Mouse (Mus musculus): ENCODE measurements around the gene Lemd1.

The Lemd1 gene

DNA sequence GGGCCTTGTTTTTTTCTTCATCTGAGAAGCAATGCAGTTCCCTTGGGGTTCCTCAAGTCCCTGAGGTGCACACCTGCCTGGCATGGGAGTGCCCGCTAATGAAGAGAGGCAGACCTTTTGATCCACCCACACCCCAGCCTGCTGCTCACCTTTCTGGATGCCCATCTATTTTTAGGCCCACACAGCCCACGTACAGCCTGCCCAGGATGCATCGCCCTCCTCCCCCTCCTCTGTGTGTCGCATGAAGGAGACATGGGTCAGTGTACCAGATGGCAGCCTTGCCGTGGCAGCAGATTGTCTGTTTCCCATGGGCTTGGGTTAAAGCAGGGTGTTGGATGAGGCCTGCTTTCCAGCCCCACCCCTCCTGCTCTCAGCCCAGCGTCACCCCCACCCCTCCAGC is 98.7 kb downstream of the Lemd1 start:
- DNase-seq (ENCODE audit: low read depth, low spot score): no peak

DNA sequence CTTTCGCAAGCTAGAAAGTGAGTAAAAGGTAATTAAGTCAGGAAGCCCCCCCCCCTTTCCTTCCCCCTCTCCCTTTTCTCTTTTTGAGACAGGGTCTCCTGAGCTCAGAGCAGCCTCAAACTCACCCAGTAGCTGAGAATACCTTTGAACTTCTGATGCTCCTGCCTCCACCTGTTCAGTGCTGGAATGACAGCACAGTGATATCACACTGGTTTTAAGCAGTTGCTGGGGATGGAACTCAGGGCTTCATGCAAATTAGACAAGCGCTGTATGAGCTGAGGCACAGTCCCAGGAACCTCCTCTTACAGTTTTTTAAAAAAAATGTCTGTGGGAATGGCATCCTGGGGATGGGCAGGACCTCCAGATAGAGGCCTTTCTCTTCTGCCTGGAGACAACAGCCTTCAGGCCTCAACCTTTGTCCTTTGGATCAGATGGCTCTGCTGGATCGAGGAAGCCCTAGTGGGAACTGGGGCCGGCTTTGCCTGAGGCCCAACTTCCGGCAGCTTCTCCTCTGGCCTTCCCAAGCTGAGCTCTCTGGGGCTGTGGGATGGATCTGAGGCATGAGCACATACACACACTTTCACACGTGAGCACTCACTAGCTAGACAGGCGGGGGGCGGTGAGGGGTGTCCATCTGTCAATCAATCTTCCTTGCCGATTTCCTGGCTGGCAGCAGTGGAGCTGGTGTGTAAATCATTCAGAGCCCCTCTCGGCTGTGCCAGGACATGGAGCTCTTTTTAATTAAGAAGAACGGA is 99.9 kb downstream of the Lemd1 start:
- no peak for DNase-seq (ENCODE audit: low read depth, low spot score)

DNA sequence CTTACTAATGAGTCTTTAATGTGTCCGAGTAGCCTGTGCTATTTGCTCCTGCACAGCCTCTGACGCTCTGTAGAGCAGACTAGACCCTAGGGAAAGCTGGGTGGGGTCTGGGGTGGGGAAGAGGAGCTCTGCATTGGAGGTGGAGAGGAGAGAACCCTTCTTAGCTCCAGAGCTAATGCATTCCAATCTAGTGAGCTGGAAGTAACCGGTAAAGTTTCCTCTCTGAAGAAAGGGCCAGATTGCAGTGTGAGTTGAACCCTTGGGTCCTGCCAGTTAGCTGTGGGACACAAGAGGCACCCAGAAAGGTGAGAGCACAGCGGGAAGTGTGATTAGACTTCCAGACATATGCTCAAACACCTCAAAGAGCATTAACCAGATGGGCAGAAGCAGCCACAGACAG is 100.5 kb downstream of the Lemd1 start:
- no peak for DNase-seq (ENCODE audit: low read depth, low spot score)

DNA sequence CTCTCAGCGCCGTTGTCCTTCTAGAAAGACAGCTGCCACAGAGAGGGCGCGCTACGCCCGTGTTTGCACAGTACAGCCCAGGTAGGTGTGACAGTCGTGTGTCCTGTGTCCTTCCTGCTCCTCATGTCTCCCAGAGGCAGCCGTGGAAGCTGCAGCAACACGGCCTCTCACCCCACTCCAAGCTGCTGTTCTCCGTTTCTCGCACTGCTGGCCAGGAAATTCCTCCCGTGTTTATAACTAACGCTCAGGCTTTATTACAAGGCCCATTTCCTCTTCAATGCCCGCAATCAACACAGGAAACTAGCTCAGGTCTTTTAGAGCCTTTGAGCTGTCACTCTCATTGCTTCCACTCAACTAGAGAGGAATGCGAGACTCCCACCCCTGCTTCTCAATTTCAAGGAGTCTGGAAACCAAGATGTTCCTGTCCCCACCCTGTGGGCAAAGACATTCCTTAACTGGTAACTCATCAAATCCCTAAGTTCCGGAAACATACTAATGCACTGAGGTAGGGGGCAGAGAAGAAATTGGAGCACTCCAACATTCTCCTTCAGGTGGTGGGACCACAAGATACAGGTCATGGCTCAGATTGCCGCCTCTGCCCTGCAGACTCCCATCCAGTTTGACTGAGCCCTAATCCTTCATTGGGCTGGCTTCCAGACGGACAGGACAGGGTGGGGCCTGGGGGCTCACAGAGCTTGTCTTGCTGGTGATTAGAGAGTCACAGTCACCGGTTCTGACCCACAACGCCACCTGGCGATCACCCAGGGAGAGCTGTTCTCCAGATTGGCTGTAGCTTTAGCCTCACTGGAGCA is 101.3 kb downstream of the Lemd1 start:
- peak; percentile 83 for DNase-seq (ENCODE audit: low read depth, low spot score)

DNA sequence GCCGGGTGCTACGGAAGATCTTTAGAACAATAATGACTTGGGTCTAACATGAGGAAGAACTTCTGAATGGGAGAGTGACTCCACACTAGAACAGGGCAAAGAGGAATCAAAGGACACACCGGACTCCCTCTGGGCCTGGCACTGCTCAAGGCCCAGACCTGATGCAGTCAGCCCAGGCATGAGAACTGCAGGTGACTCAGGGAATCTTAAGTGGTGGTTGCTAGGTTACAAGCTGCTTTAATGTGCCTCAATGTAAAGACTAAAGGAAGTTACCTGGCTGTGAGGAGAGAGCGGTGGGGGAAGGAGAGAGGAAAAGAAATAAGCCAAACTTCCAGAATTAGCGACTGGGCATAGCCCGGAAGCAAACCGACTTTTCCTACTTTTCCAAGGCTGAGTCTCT is 104.3 kb downstream of the Lemd1 start:
- DNase-seq (ENCODE audit: low read depth, low spot score): no peak

DNA sequence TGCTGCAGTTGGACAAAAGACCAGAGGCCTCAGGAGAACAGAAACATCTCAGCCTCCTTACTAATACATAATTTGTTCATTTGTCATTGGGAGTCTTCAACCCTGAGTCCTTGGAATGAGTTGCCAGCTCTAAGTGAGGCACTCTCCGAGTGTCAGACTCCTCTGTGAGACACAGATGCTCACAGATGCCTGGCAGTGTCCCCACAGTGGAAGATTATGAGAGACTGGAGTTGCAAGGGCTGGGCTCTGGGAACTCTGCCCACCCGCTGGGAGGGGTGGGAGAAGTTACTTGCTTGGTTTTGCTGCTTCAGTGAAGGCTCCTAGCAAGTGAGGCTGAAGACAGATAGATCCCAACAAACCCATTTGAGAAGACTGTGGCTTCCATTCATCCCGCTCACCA is 104.8 kb downstream of the Lemd1 start:
- no peak for DNase-seq (ENCODE audit: low read depth, low spot score)

DNA sequence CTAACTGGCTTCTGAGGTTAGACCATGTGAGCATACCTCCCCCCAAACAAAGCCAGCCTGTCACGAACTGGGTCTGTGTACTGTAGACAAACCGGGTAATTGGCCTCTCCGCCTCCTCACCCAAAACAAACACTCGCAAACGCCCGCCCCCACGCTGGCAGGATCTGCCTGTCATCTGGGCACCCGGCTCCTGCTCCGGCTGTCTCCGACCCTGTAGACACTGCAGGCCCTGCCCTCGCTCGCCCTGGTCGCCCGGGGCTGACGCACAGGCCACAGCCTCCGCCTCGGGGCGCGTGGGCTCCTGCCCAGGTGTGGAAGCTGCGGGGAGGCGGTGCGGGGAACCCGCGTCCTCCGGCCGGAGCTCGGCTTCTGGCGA is 107.2 kb downstream of the Lemd1 start, which contains the start of gene Klhdc8a:
Klhdc8a (plus strand) TSS at position 202 of the 376 bp plus-strand sequence.
- no peak for DNase-seq (ENCODE audit: low read depth, low spot score)

DNA sequence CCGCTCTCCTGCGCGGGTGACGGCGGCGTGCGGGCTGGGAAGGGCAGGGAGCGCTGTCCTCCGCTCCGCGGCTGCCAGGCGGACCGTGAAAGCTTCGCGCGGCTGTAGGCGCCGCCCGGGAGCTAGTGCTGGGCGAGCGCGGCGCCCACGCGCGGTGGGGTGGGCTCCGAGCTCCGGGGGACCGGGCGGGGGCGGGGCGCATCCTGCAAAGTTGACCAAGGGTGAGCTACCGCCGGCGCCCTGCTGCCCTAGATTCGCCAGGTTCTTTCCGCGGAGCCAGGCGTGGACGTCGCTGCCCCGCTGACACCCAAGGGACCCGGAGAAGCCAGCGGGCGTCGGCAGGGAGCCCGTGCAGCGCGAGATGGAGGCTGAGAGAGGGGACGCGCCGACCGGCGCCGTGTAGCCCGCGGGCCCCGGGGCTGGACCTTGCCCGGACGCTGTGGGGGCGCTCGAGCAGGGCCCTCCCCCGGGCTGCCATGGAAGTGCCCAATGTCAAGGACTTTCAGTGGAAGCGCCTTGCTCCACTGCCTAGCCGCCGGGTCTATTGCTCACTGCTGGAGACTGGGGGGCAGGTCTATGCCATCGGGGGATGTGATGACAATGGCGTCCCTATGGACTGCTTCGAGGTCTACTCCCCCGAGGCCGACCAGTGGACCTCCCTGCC is 107.7 kb downstream of the Lemd1 start:
- no peak for DNase-seq (ENCODE audit: low read depth, low spot score)

DNA sequence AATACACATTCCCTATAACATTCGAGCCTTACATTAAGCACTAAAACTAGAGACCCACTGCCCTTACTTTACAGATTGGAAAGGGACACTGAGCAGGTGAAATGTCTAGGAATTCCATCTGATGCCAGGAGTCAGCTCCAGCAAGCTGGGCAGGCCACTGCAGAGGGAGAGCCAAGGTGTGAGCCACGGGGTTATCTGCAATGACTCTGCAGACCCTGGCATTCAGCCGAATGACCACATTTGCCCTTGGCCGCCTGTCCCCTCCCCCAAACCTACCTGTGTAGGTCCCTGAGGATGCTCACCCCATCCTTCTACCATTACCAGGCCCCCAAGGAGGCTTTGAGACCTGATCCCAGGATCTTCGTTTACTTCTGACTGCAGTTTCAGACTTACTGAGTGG is 108.5 kb downstream of the Lemd1 start:
- no peak for DNase-seq (ENCODE audit: low read depth, low spot score)

DNA sequence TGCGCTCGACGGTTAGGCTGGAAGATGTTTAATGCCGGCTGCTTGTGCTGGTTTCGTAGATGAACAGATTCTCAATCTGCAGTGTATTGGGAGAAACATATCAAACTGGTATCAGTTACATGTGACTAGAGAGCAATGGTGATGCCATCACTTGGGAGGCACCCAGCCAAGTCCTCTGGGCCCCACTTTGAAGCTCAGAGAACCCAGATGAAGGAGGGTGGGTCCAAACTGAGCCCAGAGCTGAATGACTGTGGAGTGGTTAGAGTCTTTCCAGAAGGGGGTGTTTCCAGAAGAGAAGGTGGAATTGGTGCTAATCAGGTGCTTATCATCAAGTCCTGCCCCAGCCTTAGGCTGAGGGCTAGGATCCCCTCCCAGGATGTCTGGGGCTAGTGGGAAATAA is 110.0 kb downstream of the Lemd1 start:
- no peak for DNase-seq (ENCODE audit: low read depth, low spot score)

DNA sequence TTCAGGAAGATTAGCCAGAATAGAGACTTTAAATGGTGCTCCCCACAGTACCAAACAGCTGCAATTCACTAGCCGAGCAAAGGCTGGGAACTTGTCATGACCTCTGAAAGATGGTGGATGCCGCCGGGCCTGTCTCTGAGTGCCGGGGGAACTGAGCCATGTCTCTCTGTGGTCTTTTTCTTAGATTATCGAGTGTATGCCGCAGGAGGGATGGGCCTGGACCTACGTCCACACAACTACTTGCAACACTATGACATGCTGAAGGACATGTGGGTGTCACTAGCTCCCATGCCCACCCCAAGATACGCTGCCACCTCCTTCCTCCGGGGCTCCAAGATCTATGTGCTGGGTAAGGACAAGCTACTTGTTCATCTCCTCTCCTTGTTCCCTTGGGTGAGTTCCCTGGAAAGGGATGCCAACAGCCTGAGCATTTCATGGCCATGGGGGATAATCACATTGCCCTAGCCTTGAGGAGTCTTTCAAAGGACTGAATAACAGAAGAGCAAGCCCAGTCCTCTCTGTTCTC is 111.2 kb downstream of the Lemd1 start:
- no peak for DNase-seq (ENCODE audit: low read depth, low spot score)

DNA sequence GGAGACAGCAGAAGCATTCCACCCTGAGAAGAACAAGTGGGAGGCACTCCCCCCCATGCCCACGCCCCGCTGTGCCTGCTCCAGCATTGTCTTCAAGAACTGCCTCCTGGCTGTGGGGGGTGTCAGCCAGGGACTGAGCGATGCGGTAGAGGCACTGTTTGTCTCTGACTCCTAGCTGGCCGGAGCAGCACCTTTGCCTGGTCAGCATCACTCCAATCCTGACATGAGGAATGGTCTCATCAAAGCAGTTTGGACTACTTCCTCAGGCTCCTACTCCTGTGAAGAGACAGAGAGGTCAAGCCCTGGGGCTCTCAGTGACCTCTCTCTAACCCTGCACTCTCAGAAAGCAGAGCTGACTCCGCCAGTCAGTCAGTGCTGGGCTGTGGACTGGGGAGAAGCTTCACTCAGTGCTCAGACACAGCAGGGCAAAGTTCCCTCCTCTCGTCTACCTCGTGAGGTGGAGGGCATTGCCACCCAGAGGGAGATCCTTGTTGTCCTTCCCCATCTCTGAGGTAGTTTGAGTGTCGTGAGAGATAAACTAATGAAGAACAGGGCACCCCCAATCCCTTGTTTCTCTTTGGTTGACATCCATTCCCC is 113.5 kb downstream of the Lemd1 start:
- no peak for DNase-seq (ENCODE audit: low read depth, low spot score)

DNA sequence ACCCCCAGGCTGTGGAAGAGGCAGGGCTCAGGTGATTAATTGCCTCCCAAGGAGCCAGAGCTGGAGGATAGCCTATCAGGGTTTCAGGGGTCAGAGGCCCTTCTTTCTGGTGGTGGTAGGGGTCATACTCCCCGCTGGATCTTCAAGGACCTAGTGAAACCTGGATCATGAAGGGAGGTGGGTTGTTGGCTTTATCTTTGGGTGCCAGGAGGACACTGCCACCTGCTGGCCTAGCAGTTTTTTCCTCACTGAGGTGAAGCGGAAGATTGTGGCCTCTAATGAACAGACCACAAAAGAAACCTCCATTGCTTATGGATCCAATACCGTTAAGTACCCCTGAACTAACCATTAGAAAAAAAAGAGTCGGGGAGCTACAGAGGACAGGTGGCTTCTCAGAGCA is 114.9 kb downstream of the Lemd1 start:
- DNase-seq (ENCODE audit: low read depth, low spot score): no peak

DNA sequence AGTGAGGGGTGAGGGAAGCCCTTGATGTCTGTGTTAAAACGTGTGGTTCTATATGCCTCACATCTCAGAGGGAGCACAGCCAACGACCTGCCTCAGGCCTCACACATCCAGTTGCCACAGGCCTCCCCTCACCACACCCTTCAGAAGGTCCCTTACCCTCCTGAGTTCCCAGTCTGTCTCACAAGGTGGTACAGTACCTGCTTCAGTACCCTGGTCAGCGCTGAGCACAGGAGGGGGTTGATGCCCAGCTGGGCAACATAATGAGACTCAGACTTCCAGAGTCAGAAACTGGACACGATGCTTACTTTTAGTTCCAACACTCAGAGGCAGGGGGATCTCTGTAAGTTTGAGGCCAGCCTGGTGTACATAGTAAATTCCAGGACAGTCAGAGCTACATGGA is 115.6 kb downstream of the Lemd1 start:
- no peak for DNase-seq (ENCODE audit: low read depth, low spot score)

DNA sequence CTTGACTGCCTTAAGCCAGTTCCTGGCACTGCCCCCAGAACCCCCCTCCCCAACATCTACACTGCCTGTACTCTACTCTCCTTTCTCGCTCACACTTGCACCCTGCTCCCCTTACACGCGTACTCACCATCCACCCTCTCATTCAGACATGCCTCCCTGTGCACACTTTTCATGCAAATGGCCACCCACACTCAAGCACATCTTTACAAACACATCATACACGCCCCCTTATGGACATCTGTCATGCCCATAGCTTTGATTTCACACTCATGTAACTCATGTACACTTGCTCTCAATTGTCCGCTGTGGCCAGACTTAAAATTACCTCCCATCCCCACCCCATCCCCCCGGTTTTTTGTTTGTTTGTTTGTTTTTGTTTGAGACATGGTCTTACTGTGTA is 116.7 kb downstream of the Lemd1 start:
- no peak for DNase-seq (ENCODE audit: low read depth, low spot score)

DNA sequence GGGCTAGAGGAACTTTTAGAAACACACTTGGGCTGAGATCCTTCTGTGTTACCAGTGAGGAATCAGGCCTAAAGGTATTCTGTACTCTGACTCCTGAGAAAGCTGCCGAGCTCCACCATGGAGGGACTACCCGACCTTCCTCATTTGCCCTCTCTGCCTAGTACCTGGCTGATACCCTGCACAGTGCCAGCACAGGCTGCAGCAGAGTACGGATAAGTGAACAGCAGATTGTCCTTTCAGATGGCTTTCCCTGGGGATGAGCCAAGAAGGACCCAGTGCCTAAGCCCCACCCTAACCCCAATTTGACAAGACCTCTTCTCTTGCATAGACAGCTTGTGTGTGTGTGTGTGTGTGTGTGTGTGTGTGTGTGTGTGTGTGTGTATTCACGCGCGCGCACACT is 117.4 kb downstream of the Lemd1 start:
- DNase-seq (ENCODE audit: low read depth, low spot score): no peak

All from retina, postnatal 7 days (tissue).